Mouse (Mus musculus): Measurements from ENCODE around the gene Vmn2r94.

The Vmn2r94 gene

GRCm38 (mm10) chr17:18277656-18278055 is at the start of gene Vmn2r94:
Gene Vmn2r94, minus strand, starts transcription at chr17:18277756.
- no peak for DNase-seq (ENCODE audit: low spot score in 2 of 2)

- DNase-seq (ENCODE audit: low spot score in 2 of 2) = no peak
Observed at GRCm38 (mm10) chr17:18323031-18323430, 45.5 kb upstream of the Vmn2r94 start.

GRCm38 (mm10) chr17:18297799-18298198 is 20.2 kb upstream of the Vmn2r94 start, which contains the start of gene Vmn2r93:
Gene Vmn2r93, plus strand, starts transcription at chr17:18298099.
- no peak for DNase-seq (ENCODE audit: low spot score in 2 of 2)

GRCm38 (mm10) chr17:18236931-18237330 is 40.6 kb downstream of the Vmn2r94 start:
- DNase-seq (ENCODE audit: low spot score in 2 of 2) = no peak

- DNase-seq (ENCODE audit: low spot score in 2 of 2) = no peak
Observed at GRCm38 (mm10) chr17:18231996-18232395, 45.6 kb downstream of the Vmn2r94 start.

GRCm38 (mm10) chr17:18221300-18221699 is 56.3 kb downstream of the Vmn2r94 start:
- DNase-seq (ENCODE audit: low spot score in 2 of 2) = no peak
